Mouse (Mus musculus) stomach, postnatal 0 days (tissue): Measurements from ENCODE around the gene Unc13b.

Source experiments
- CTCF ChIP-seq: IDR thresholded peaks from 2 replicates; pipeline ENCODE4 v1.5.1; 2016; ENCODE audit warnings: antibody characterized with exemption, low read depth, mild to moderate bottlenecking, moderate library complexity
- EP300 ChIP-seq: optimal IDR thresholded peaks from 2 replicates; pipeline ENCODE3; 2016; ENCODE audit warnings: antibody characterized with exemption

DNA sequence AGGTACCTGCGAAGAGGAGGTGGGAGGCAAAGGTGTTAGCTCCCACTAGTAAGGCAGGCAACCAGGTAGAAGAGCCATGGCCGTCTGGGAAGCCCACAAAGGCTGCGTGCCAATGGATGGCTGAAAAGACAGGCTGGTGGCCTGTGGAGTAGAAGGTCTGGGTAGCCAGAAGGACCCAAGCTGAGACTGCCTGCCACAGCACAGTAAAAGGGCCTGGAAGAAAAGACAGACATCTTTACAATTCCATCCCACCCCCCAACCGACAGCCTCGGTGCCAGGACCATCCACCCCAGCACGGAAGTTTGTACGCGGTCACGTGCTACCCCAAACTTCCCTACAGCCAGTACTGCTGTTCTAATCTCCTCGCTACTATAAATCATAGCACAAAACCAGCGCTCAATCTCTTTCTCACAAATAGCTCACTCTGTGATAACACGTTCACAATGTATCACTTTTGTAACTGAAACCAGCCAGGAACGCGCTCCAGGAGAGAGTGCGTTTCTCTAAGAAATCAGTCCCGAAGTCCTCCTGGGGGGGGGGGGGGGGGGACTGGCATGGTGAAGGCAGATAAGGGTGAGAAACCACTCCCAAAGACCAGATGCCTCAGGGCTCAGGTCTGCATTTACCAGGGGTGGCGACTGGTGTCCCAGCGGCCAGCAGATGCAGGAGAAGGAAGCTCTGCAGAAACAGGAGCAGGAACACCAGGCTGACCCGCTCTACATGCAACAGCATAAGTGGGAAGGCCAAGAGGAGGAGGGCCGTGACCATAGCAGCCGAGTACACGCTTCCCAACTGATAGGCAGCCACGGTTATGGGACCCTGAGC is 38.9 kb upstream of the Unc13b start:
- TF ChIP-seq CTCF (no peak), EP300 (no peak)
